Mouse (Mus musculus) bone marrow macrophage, adult 2 months (primary cell): ENCODE measurements around the gene Exph5.

Experiments
- CTCF ChIP-seq: IDR thresholded peaks from 2 replicates; pipeline ENCODE4 v1.5.1; 2012; ENCODE audit warnings: low read depth, mild to moderate bottlenecking, low read length, moderate library complexity
- POLR2A ChIP-seq: IDR thresholded peaks from 2 replicates; pipeline ENCODE4 v1.6.1; 2012; ENCODE audit warnings: mild to moderate bottlenecking, low read depth, low read length, borderline replicate concordance

DNA sequence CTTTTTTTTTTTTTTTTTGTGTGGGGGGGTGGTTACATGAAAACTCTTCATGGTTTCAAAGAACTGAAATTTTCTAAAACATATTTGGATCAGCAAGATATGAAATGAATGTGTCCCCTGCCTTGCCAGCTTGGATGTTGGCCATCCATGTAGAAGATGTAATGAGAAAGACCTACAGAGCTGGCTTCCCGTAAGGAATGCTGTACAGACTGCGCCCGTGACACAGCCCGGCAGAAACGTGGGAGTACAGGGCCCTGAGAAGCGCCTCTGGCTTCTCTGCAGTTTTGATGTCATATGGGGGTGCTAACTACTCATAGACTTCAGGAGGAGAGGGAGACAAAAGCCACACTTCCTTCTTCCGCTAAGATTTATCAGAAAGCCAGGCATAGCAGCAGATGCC, 38.1 kb downstream of the Exph5 start:
- TF ChIP-seq CTCF = no peak
- no peak for TF ChIP-seq POLR2A
